Comparison of ENCODE assay signal across 17 mouse cellular contexts in the genomic region with DNA sequence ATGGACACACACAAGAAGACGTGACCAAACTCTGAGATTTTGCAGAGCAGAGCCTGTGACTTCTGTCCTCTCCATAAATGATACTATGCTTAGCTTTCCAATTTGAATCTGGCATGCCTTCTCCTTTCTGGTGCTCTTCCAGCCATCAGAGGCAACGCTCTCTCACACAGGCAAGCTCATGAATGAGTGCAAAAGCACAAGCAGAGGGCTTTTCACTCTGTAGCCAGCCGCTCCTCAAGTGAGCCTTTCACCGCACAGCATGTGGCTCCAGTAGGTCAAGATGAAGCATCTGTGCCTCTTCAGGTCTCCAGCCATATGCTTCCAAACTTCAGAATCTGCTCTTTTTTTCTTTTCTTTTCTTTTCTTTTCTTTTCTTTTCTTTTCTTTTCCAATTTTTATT.
DNase-seq lines count a peak whose midpoint lies in the region; ATAC-seq lines count a peak whose summit lies in the region.
"Had no signal": no experiment of that assay in that cellular context is flagged by ENCODE, and none has a peak within 500 bp of the region (broad histone marks: within the 10 kb centered on the region; RNA-seq: fewer than 3 reads in every experiment).

No protein-coding gene starts in this region.

- peak; percentile 83 for ATAC-seq in cerebellum, adult (ENCODE audit: insufficient number of reproducible peaks, low FRiP score, low TSS enrichment)
- ATAC-seq: CD4-positive, CD25-positive, alpha-beta regulatory T cell, adult 4 months; forebrain, embryonic 16.5 days; hindbrain, embryonic 16.5 days had no signal

- no peak for DNase-seq in cerebellum, postnatal 4 days (ENCODE audit: low spot score in 2 of 2)
- peak; percentile 25 for DNase-seq in cerebellum, adult 11 months
- DNase-seq in cerebellum, adult 8-10 months: peak; percentile 40
- peak; percentile 24 to 43 for DNase-seq in cerebellum, postnatal 14 days
- DNase-seq in left cerebral cortex, postnatal 14 days (ENCODE audit: low spot score in 2 of 2): no peak
- no peak for DNase-seq in adrenal gland, postnatal 10 days
- no peak for DNase-seq in adrenal gland, adult (ENCODE audit: inconsistent age in 2 of 2, low spot score in 1 of 2)
- DNase-seq: adrenal gland, postnatal 36 days; B cell, adult 2 months; gastrocnemius, adult 2 months; gastrocnemius, postnatal 25 days; heart, postnatal 36 days; kidney, adult 11 months had no signal

- intact Hi-C loops in left cerebral cortex, postnatal 14 days (cut with DNase I): no loop called here

Comparison
In these comparisons a context has a peak if more than half of its experiments do, and no peak if none do; other contexts are left out.
1. DNase-seq: peak in cerebellum, adult 11 months (single experiment), cerebellum, adult 8-10 months (single experiment) and cerebellum, postnatal 14 days (2 of 2); none in cerebellum, postnatal 4 days (0 of 2), left cerebral cortex, postnatal 14 days (0 of 2), adrenal gland, postnatal 10 days (single experiment) and adrenal gland, adult (0 of 2).